Mouse (Mus musculus): ENCODE measurements at regions not wholly inside any gene's neighbourhood (a gene's known extent, or its start where the extent isn't known, plus 50 kb on each side); places are given as distances from the start of the nearest gene placed in this dataset.

GRCm38 (mm10) chr1:108797053-108797801 is 1185.0 kb upstream of the Cdh7 start:
- DNase-seq (ENCODE audit: low read depth, low spot score): no peak
- H3K9ac ChIP-seq (ENCODE audit: control insufficient read depth, low read depth, low read length, poor library complexity, severe bottlenecking): no peak overlapping the region
- H3K9me3 ChIP-seq (replicated peaks; ENCODE audit: insufficient read depth, low read length): no peaks in the 10 kb centered on the region
- no peak for TF ChIP-seq JUND (IDR thresholded peaks at IDR 0.05; ENCODE audit: low read depth, low read length)
- no peak for TF ChIP-seq HCFC1 (IDR thresholded peaks at IDR 0.05; ENCODE audit: low read depth, low read length)
- no peak for TF ChIP-seq KAT2A (conservative IDR thresholded peaks at IDR 0.05; ENCODE audit: low read depth, low read length)
- no peak for TF ChIP-seq ELF1 (IDR thresholded peaks at IDR 0.05; ENCODE audit: low read depth, low read length)
- TF ChIP-seq ZC3H11A (IDR thresholded peaks at IDR 0.05; ENCODE audit: low read depth, low read length): no peak
- no peak for TF ChIP-seq MXI1 (IDR thresholded peaks at IDR 0.05; ENCODE audit: low read depth, low read length)
- no peak for TF ChIP-seq USF1 (IDR thresholded peaks at IDR 0.05; ENCODE audit: low read depth, low read length)
- TF ChIP-seq E2F4 (IDR thresholded peaks at IDR 0.05; ENCODE audit: borderline replicate concordance, low read depth, low read length): no peak
- TF ChIP-seq MYB (IDR thresholded peaks at IDR 0.05; ENCODE audit: low read depth, low read length): no peak
- no peak for TF ChIP-seq POLR2AphosphoS5 (IDR thresholded peaks at IDR 0.05; ENCODE audit: borderline replicate concordance, low read depth, low read length)
- TF ChIP-seq TAL1 (IDR thresholded peaks at IDR 0.05; ENCODE audit: low read length): no peak
- no peak for TF ChIP-seq MYC (IDR thresholded peaks at IDR 0.05; ENCODE audit: low read depth, low read length)
- no peak for TF ChIP-seq GABPA (IDR thresholded peaks at IDR 0.05; ENCODE audit: low read depth, low read length)
- H3K4me3 ChIP-seq (ENCODE audit: control insufficient read depth in 1 of 2, insufficient read depth in 1 of 2, low read depth in 2 of 2, low read length in 2 of 2): no peak overlapping the region
- H3K27me3 ChIP-seq (ENCODE audit: control insufficient read depth in 1 of 2, insufficient read depth in 2 of 2, low read length in 2 of 2): no peaks in the 10 kb centered on the region
- no peaks in the 10 kb centered on the region for H3K36me3 ChIP-seq (ENCODE audit: control insufficient read depth in 1 of 2, insufficient read depth in 2 of 2, low read length in 2 of 2)
- no peak overlapping the region for H3K27ac ChIP-seq (ENCODE audit: control insufficient read depth, low read depth, low read length)
- no peaks in the 10 kb centered on the region for H3K4me1 ChIP-seq (ENCODE audit: control insufficient read depth in 1 of 2, insufficient read depth in 2 of 2, low read length in 2 of 2)
- no peaks in the 10 kb centered on the region for H3K79me2 ChIP-seq (ENCODE audit: control insufficient read depth, insufficient read depth, low read length, poor library complexity)

- no peaks in the 10 kb centered on the region for H3K27me3 ChIP-seq (ENCODE audit: control insufficient read depth in 1 of 2, insufficient read depth in 2 of 2, low read length in 2 of 2)
- TF ChIP-seq NELFE (IDR thresholded peaks at IDR 0.05; ENCODE audit: low read depth, low read length): no peak
- no peak for TF ChIP-seq POLR2AphosphoS2 (IDR thresholded peaks at IDR 0.05; ENCODE audit: low read length)
- no peak for TF ChIP-seq USF2 (IDR thresholded peaks at IDR 0.05; ENCODE audit: borderline replicate concordance in 1 of 2, insufficient read depth in 1 of 2, low read depth in 1 of 2, low read length in 2 of 2)
- no peak for TF ChIP-seq HCFC1 (IDR thresholded peaks at IDR 0.05; ENCODE audit: low read depth, low read length)
- no peak for TF ChIP-seq POLR2A (IDR thresholded peaks at IDR 0.05; ENCODE audit: control insufficient read depth in 1 of 2, insufficient read depth in 1 of 2, low read depth in 1 of 2, low read length in 2 of 2, poor library complexity in 1 of 2)
- no peak for TF ChIP-seq NRF1 (IDR thresholded peaks at IDR 0.05; ENCODE audit: insufficient read depth, low read depth, low read length, poor library complexity, severe bottlenecking)
- no peak for TF ChIP-seq CHD1 (IDR thresholded peaks at IDR 0.05; ENCODE audit: low read depth, low read length)
- TF ChIP-seq ELF1 (IDR thresholded peaks at IDR 0.05; ENCODE audit: low read depth, low read length): no peak
- no peak for TF ChIP-seq KAT2A (conservative IDR thresholded peaks at IDR 0.05; ENCODE audit: low read depth, low read length)
- no peak for TF ChIP-seq ZNF384 (IDR thresholded peaks at IDR 0.05; ENCODE audit: low read depth, low read length)
- no peak for TF ChIP-seq GATA1 (IDR thresholded peaks at IDR 0.05; ENCODE audit: low read depth, low read length)
- no peak overlapping the region for H3K9ac ChIP-seq (ENCODE audit: control insufficient read depth, low read depth, low read length, poor library complexity, severe bottlenecking)
- no peak overlapping the region for H3K4me3 ChIP-seq (ENCODE audit: control insufficient read depth in 1 of 2, insufficient read depth in 1 of 2, low read depth in 2 of 2, low read length in 2 of 2)
- no peak for DNase-seq (ENCODE audit: low read depth, low spot score)
- H3K27ac ChIP-seq (ENCODE audit: control insufficient read depth, low read depth, low read length): no peak overlapping the region
- H3K79me2 ChIP-seq (ENCODE audit: control insufficient read depth, insufficient read depth, low read length, poor library complexity): no peaks in the 10 kb centered on the region
- no peaks in the 10 kb centered on the region for H3K9me3 ChIP-seq (replicated peaks; ENCODE audit: insufficient read depth, low read length)
- H3K36me3 ChIP-seq (ENCODE audit: control insufficient read depth in 1 of 2, insufficient read depth in 2 of 2, low read length in 2 of 2): no peaks in the 10 kb centered on the region
- no peaks in the 10 kb centered on the region for H3K4me1 ChIP-seq (ENCODE audit: control insufficient read depth in 1 of 2, insufficient read depth in 2 of 2, low read length in 2 of 2)
These were observed 1182.1 kb upstream of the Cdh7 start for GRCm38 (mm10) chr1:108800101-108800500.
